Mouse (Mus musculus) cerebellum, adult 9-11 months (tissue): ENCODE data around the gene Nyap1.

Experiments
- DNase-seq: peaks from one replicate; pipeline ENCODE4 v3.0.0; 2022

Gene Nyap1

GRCm38 (mm10) chr5:137690531-137690930 lies 50.9 kb downstream of the Nyap1 start:
- DNase-seq, result no peak

GRCm38 (mm10) chr5:137689974-137690373 lies 51.4 kb downstream of the Nyap1 start:
- no peak for DNase-seq

- DNase-seq, result no peak
These were observed 55.1 kb downstream of the Nyap1 start for GRCm38 (mm10) chr5:137686127-137686790.

- DNase-seq, result peak; percentile 20
These were observed 55.8 kb downstream of the Nyap1 start for GRCm38 (mm10) chr5:137685653-137686052.

GRCm38 (mm10) chr5:137684294-137685123 lies 56.9 kb downstream of the Nyap1 start, which contains the start of gene Agfg2:
Gene Agfg2 (minus strand): TSS chr5:137684726.
- DNase-seq, result peak; percentile 100

- DNase-seq, result peak; percentile 34
These were observed 57.8 kb downstream of the Nyap1 start for GRCm38 (mm10) chr5:137683388-137684293.

- DNase-seq, result no peak
These were observed 58.9 kb downstream of the Nyap1 start for GRCm38 (mm10) chr5:137682526-137682925.
